Mouse (Mus musculus): ENCODE measurements around the gene Cenpm. TPM values are rescaled to one million over a fixed set of nuclear protein-coding genes. Genes with fewer than 3 reads are reported as not detected.

The Cenpm gene
- polyA plus RNA-seq, 1 experiment from 2014 or later, result 32.8 TPM

DNA sequence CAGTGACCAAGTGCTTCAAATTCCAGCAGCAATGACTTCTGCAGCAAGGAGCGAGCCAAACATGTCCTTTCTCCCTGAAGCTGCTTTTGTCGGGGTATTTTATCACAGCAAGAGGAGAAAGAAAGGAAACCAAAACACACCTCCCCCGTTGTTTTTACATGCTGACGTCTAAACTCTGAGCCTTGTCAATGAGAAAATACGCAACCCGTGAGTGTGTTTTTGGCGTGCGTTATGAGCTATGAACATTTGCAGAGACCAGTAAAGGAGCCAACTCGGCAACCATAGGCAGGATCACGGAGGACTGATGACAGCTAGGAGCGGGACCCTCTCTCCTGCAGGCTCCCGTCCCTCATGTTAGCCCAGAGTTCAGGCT lies 820 bp downstream of the Cenpm start:
- H3K9me3 ChIP-seq (replicated peaks), result no peaks in the 10 kb centered on the region
- peaks cover 7% of the 10 kb centered on the region; the same call in 1 of the 2 replicates for H3K36me3 ChIP-seq (replicated peaks)
- H3K4me1 ChIP-seq (replicated peaks), result peaks cover 31% of the 10 kb centered on the region
- 6% methylated on average over 12 of the region's 12 CpGs for WGBS (ENCODE audit: insufficient replicate concordance)
- ATAC-seq (ENCODE audit: insufficient read depth), result no peak
- H3K4me3 ChIP-seq (replicated peaks), result peak overlapping the region; percentile 91
- peak overlapping the region; percentile 77 for H3K9ac ChIP-seq
- peak overlapping the region; percentile 95 for H3K4me2 ChIP-seq
- H3K27ac ChIP-seq (replicated peaks), result peak overlapping the region; percentile 89
- no peaks in the 10 kb centered on the region for H3K27me3 ChIP-seq

DNA sequence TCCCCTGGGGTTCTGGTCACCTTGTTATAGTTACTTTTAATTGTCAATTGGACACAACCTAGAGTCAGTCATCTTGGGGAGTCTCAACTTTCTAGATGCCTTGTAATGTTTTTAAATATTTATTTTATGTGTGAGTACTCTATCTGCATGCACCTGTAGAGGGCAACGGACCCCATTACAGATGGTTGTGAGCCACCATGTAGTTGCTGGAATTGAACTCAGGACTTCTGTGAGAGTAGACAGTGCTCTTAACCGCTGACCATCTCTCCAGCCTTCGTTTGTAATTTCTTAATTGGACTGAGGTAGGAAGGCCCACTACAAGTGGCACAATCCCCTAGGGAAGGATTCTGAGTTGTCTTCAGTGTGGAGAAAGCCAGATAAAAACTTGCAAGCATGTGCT lies 1.2 kb downstream of the Cenpm start:
- WGBS (ENCODE audit: insufficient replicate concordance), result 64% methylated on average over 3 of the region's 3 CpGs
- H3K9me3 ChIP-seq (replicated peaks), result no peaks in the 10 kb centered on the region
- peaks cover 11% of the 10 kb centered on the region for H3K36me3 ChIP-seq (replicated peaks)
- peak overlapping the region; percentile 91 for H3K4me3 ChIP-seq (replicated peaks)
- peaks cover 31% of the 10 kb centered on the region for H3K4me1 ChIP-seq (replicated peaks)
- no peak for ATAC-seq (ENCODE audit: insufficient read depth)
- peak overlapping the region; percentile 89; the same call in 1 of the 2 replicates for H3K27ac ChIP-seq (replicated peaks)
- peak overlapping the region; percentile 95 for H3K4me2 ChIP-seq
- peak overlapping the region; percentile 77 for H3K9ac ChIP-seq
- no peaks in the 10 kb centered on the region for H3K27me3 ChIP-seq

DNA sequence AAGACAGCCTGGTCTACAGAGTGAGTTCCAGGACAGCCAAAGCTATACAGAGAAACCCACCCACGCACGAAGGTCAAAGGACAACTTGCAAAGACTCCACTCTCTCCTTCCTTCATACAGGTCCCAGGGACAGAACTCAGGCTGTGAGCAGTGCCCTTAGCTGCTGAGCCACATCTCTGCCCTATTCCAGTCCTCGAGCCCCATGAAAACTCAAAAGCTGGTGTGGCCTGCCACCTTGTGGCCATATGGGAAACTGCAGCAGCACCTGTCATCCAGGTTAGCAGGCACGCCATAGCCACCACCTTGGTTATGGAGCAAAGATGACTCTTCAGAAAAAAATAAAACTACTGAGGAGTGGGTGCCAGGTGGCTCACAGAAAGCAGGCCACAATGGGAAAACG lies 8.0 kb downstream of the Cenpm start:
- H3K27ac ChIP-seq (replicated peaks), result no peak overlapping the region
- H3K4me3 ChIP-seq (replicated peaks), result no peak overlapping the region
- no peaks in the 10 kb centered on the region for H3K9me3 ChIP-seq (replicated peaks)
- ATAC-seq (ENCODE audit: insufficient read depth), result peak; percentile 50; the same call in 1 of the 2 replicates
- WGBS (ENCODE audit: insufficient replicate concordance), result 14% methylated on average over 5 of the region's 5 CpGs
- H3K4me2 ChIP-seq, result no peak overlapping the region
- peaks cover 21% of the 10 kb centered on the region for H3K4me1 ChIP-seq (replicated peaks)
- H3K9ac ChIP-seq, result no peak overlapping the region
- H3K36me3 ChIP-seq (replicated peaks), result peaks cover 28% of the 10 kb centered on the region
- no peaks in the 10 kb centered on the region for H3K27me3 ChIP-seq

DNA sequence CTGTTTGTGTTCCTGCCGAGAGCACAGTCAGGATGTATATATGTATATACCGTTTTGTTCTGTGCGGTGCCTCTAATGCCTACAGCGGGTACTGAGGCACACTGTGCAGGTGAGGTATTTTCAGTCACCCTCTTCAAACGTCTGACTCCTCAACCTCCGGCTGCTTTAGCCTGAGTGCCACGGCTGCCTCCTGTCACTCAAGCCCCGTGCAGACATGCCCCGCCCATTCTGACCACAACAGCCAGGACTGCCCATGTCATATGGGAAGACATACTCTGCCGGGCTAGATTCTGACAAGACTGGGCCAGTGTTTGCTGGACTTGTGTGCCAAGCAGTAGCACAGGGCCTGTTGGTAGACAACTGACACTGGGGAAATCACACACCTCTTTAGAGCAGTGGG lies 8.9 kb downstream of the Cenpm start:
- peaks cover 21% of the 10 kb centered on the region for H3K4me1 ChIP-seq (replicated peaks)
- H3K27me3 ChIP-seq, result no peaks in the 10 kb centered on the region
- H3K4me3 ChIP-seq (replicated peaks), result no peak overlapping the region
- H3K27ac ChIP-seq (replicated peaks), result 0 out of 2 replicates have a peak overlapping the region, but pooled peaks have one; percentile 19
- peaks cover 28% of the 10 kb centered on the region for H3K36me3 ChIP-seq (replicated peaks)
- ATAC-seq (ENCODE audit: insufficient read depth), result 0 out of 2 replicates have a peak, but pooled peaks have one; percentile 14
- no peaks in the 10 kb centered on the region for H3K9me3 ChIP-seq (replicated peaks)
- no peak overlapping the region for H3K9ac ChIP-seq
- 38% methylated on average over 10 of the region's 10 CpGs for WGBS (ENCODE audit: insufficient replicate concordance)
- no peak overlapping the region for H3K4me2 ChIP-seq

DNA sequence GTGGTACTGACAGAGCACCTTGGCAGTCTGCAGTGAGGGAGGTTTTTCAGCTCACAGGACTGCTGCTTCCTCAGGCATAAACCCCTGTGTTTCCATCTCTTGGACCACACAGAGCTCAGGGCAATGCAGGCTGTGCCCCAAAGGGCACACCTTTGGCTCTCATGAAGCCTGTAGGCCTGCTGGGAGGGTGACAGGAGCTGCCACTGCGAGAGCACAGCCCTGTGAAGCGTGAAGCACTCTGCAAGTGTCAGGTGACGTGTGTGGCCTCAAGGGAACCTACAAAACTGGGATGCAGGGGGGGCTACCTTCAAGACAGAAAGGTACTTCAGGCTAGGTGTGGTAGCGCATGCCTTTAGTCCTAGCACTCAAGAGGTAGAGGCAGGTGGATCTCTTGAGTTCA lies 11.9 kb downstream of the Cenpm start:
- Histone ChIP-seq H3K27ac (replicated peaks) (no peak overlapping the region), H3K4me3 (replicated peaks) (no peak overlapping the region), H3K4me1 (replicated peaks) (peaks cover 45% of the 10 kb centered on the region), H3K4me2 (no peak overlapping the region), H3K9me3 (replicated peaks) (no peaks in the 10 kb centered on the region), H3K9ac (no peak overlapping the region), H3K36me3 (replicated peaks) (peaks cover 13% of the 10 kb centered on the region), H3K27me3 (no peaks in the 10 kb centered on the region)
- WGBS (ENCODE audit: insufficient replicate concordance), result 83% methylated on average over 4 of the region's 4 CpGs
- ATAC-seq (ENCODE audit: insufficient read depth), result no peak

DNA sequence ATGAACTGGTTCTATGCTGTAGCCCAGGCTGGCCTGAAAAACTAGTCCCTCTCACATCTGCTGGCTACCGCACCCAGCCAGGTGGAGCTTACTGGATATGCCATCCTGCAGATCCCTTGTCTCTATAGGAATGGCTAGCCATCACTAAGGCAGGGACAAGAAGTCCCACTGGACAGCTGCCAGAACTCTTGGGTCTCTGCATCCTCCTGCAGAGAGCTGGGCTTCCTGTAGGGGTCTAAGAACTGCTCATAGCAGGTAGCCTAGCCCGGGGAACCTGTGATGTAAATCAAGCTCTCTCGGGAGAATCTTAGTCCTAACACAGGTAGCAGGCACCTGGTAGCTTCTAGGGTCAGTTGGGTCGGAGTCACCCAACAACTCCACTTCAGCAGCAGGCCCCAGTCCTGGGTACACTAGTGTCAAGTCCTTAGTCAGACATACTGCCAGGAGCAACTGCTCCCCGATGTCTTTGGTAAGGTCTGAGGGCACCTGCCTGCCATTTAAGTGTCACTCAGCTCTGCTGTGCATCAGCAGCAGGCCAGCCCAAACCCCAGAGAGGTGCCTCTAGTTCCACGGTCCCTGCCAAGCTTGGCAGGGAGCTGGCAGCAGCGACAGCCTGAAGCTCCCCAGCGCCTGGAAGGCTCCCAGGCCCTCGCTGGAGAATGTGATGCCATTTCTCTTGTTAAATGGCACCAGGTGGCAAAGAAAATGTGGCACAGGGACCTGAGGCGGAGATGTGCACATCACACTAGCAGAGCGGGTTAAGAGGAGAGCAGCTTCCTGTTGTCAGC lies 12.8 kb downstream of the Cenpm start:
- Histone ChIP-seq H3K9me3 (replicated peaks) (no peaks in the 10 kb centered on the region), H3K27ac (replicated peaks) (no peak overlapping the region; the same call in 1 of the 2 replicates), H3K4me3 (replicated peaks) (no peak overlapping the region), H3K27me3 (peaks cover 1% of the 10 kb centered on the region; the same call in 1 of the 2 replicates), H3K4me2 (no peak overlapping the region), H3K36me3 (replicated peaks) (peaks cover 7% of the 10 kb centered on the region), H3K4me1 (replicated peaks) (peaks cover 46% of the 10 kb centered on the region), H3K9ac (no peak overlapping the region)
- no peak for ATAC-seq (ENCODE audit: insufficient read depth)
- 68% methylated on average over 11 of the region's 11 CpGs for WGBS (ENCODE audit: insufficient replicate concordance)

DNA sequence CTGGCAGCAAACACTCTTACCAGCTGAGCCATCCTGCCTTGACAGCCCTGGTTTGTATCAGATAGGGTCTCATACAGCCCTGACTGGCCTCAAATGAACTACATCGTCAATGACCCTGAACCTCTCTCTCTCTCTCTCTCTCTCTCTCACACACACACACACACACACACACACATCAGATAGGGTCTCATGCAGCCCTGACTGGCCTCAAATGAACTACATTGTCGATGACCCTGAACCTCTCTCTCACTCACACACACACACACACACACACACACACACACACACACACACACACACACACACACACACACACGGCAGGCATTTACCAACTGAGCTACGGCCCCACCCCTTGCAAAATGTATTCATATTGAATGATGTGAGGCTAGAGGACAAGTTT lies 13.4 kb downstream of the Cenpm start:
- H3K4me3 ChIP-seq (replicated peaks), result no peak overlapping the region
- H3K4me2 ChIP-seq, result no peak overlapping the region
- peaks cover 7% of the 10 kb centered on the region for H3K36me3 ChIP-seq (replicated peaks)
- no peak for ATAC-seq (ENCODE audit: insufficient read depth)
- H3K27me3 ChIP-seq, result peaks cover 8% of the 10 kb centered on the region
- 70% methylated on average over 4 of the region's 4 CpGs for WGBS (ENCODE audit: insufficient replicate concordance)
- H3K9me3 ChIP-seq (replicated peaks), result no peaks in the 10 kb centered on the region
- H3K4me1 ChIP-seq (replicated peaks), result peaks cover 45% of the 10 kb centered on the region
- no peak overlapping the region for H3K9ac ChIP-seq
- H3K27ac ChIP-seq (replicated peaks), result 0 out of 2 replicates have a peak overlapping the region, but pooled peaks have one; percentile 9

DNA sequence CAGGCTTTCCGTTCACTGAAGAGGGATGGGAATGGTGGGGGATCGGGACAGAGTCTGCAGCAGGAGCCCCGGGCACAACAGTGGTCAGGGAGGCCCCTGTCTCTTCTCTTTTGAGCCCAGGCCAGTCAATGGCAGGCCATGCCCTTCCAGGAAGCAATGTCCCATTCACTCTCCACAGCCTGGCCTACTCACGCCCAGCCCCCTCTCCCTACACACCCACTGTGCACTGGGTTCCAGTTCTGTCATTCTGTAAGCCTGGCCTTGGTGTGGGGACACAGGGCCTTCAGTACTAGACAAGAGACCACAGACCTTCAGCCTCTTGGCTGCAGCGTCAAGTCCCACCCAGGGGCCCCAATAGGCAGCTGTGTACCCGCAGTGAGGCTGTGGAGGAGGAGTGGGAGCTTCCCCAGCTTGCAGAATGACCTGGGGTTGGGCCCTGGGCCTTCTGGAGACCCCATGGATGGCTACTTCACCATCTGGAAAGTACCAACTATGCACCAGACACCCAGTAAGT lies 14.4 kb downstream of the Cenpm start:
- Histone ChIP-seq H3K4me2 (peak overlapping the region; percentile 68), H3K9ac (peak overlapping the region; percentile 50), H3K27ac (replicated peaks) (peak overlapping the region; percentile 85), H3K9me3 (replicated peaks) (no peaks in the 10 kb centered on the region), H3K4me3 (replicated peaks) (peak overlapping the region; percentile 18), H3K27me3 (peaks cover 17% of the 10 kb centered on the region), H3K4me1 (replicated peaks) (peaks cover 45% of the 10 kb centered on the region), H3K36me3 (replicated peaks) (peaks cover 7% of the 10 kb centered on the region)
- peak; percentile 55 for ATAC-seq (ENCODE audit: insufficient read depth)
- WGBS (ENCODE audit: insufficient replicate concordance), result 61% methylated on average over 6 of the region's 6 CpGs

DNA sequence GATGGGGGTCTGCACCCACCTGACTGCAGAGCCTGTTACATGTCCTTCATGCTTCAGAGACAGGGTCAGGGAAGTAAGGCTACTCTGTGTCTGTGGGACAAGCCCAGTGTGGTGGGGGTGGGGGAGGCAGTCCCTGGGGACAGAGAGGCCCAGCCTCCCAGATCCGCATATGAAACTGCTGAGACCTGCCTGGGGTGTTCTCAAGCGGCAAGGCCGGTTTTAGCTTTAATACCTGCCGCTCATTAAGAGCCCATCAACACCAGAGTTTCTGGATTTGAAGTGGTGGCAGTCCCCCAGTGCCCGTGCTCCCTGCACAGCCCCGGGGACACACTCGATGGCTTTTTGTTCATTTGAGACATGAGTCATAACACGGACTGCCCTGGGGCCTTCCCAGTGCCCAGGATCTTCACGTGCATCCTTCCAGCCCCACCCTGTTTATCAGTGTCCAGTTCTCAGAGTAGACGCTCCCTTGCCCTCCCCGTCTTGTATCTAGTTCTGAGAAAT lies 15.0 kb downstream of the Cenpm start:
- peak; percentile 97 for ATAC-seq (ENCODE audit: insufficient read depth)
- Histone ChIP-seq H3K4me2 (peak overlapping the region; percentile 68), H3K4me3 (replicated peaks) (peak overlapping the region; percentile 18), H3K9ac (peak overlapping the region; percentile 50), H3K36me3 (replicated peaks) (peaks cover 7% of the 10 kb centered on the region), H3K27me3 (peaks cover 23% of the 10 kb centered on the region), H3K27ac (replicated peaks) (peak overlapping the region; percentile 85), H3K4me1 (replicated peaks) (peaks cover 50% of the 10 kb centered on the region), H3K9me3 (replicated peaks) (no peaks in the 10 kb centered on the region)
- WGBS (ENCODE audit: insufficient replicate concordance), result 37% methylated on average over 11 of the region's 11 CpGs

DNA sequence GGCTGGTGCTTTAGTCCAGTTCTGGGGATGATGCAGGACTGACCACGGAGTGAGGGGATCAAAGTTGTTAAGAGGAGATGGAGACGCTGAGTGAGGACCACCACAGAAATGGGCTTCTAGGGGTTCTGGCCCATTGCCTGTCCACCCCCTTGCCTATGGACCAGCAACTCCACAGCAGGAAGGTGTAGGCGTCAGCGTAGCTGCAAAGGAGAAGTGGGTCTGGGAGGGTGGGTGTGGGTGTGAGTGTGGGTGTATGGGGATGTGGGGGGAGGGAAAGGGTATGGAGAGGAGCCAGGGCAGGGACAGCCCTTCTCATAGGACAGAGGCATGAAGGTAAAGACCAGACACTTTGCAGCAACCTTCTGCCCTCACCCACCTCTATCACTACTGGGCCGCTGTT lies 18.8 kb downstream of the Cenpm start:
- Histone ChIP-seq H3K4me1 (replicated peaks) (peaks cover 55% of the 10 kb centered on the region), H3K9ac (no peak overlapping the region), H3K36me3 (replicated peaks) (no peaks in the 10 kb centered on the region), H3K27ac (replicated peaks) (no peak overlapping the region), H3K9me3 (replicated peaks) (no peaks in the 10 kb centered on the region), H3K4me2 (no peak overlapping the region), H3K4me3 (replicated peaks) (no peak overlapping the region), H3K27me3 (peaks cover 60% of the 10 kb centered on the region)
- ATAC-seq (ENCODE audit: insufficient read depth), result no peak
- 64% methylated on average over 5 of the region's 5 CpGs for WGBS (ENCODE audit: insufficient replicate concordance)

DNA sequence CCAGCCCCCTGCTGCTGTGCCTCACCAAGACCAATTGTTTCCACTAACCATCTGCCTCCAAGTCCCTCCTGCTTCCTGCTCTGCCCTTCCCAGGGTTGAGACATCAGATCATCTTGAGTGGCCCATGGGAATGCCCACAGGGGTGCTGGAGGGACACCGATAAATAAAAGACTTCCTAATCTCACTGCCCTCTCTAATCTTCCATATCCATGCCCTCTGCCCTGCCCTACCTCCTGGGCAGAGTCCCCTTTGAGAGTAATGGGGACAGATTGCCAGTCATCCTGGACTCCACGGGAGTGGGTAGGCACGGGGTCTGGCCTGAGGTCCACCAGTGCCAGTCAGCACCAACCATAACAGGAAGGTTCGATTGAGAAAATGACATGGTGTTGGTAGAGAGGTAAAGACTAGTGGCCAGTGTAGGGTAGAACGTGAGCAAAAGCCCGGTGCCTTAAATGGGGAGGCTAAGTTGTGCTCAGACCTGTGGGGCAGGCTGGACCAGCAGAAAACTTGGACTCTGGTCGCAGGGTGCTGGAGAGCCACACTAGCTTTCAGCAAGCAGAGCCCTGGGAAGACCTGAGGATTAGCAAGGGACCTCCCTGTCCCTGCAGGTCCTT lies 19.8 kb downstream of the Cenpm start:
- Histone ChIP-seq H3K4me3 (replicated peaks) (peak overlapping the region; percentile 56), H3K9me3 (replicated peaks) (no peaks in the 10 kb centered on the region), H3K4me2 (peak overlapping the region; percentile 79), H3K4me1 (replicated peaks) (peaks cover 44% of the 10 kb centered on the region), H3K27me3 (peaks cover 67% of the 10 kb centered on the region), H3K9ac (no peak overlapping the region; the same call in 1 of the 2 replicates), H3K36me3 (replicated peaks) (no peaks in the 10 kb centered on the region), H3K27ac (replicated peaks) (no peak overlapping the region)
- WGBS (ENCODE audit: insufficient replicate concordance), result 33% methylated on average over 7 of the region's 7 CpGs
- ATAC-seq (ENCODE audit: insufficient read depth), result peak; percentile 72

Measured in liver, embryonic 15.5 days (tissue).